Mouse (Mus musculus): ENCODE measurements around the gene Armh3.

DNA sequence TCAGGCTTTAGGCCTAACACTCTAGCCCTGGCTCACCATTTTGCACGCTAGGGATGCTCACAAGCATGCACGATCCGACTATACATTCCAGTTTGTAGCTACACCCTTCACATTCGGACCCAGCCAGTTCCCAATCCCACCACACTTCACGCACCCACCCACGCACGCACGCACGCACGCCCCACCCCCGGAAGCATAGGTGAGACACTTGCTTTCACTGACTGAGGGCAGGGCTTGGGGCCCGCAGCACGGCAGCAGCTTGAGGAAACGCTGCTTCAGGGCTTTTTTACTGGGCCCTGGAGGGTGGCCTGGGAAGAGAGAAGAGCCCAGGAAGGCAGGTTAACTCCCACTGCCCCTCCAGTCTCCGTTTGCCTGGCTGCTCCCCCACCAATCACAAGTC is 201.4 kb downstream of the Armh3 start:
- TF ChIP-seq POLR2A (IDR thresholded peaks at IDR 0.05; ENCODE audit: insufficient read depth, low read depth, low read length): no peak
- no peak for TF ChIP-seq CTCF (IDR thresholded peaks at IDR 0.05; ENCODE audit: insufficient read depth, low read depth, low read length)

All from olfactory bulb, adult 2 months (tissue).